Mouse (Mus musculus): ENCODE measurements around the gene Emilin1. TPM values are rescaled to one million over a fixed set of nuclear protein-coding genes. Genes with fewer than 3 reads are reported as not detected.

Emilin1 gene
- total and polyA plus RNA-seq, 2 experiments from 2014 or later, result 9.3 to 10.5 TPM

DNA sequence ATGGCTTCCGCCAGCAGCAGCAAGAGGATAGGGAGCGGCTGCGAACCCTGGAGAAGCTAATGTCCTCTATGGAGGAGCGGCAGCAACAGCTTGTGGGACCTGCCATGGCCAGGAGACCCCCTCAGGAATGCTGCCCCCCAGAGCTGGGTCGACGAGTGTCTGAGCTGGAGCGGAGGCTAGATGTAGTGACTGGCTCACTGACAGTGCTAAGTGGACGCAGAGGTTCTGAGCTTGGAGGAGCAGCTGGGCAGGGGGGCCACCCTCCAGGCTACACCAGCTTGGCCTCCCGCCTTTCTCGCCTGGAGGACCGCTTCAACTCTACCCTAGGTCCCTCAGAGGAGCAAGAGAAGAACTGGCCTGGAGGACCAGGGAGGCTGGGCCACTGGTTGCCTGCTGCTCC is 4.1 kb downstream of the Emilin1 start:
- DNase-seq (ENCODE audit: low spot score) (no peak), ATAC-seq (no peak)
- no peaks in the 10 kb centered on the region for H3K36me3 ChIP-seq (ENCODE audit: insufficient read depth, low read length)
- H3K9me3 ChIP-seq (ENCODE audit: low read length), result no peaks in the 10 kb centered on the region
- peaks cover 8% of the 10 kb centered on the region for H3K4me1 ChIP-seq (ENCODE audit: insufficient read depth, low read length)
- no peak for TF ChIP-seq CTCF (IDR thresholded peaks at IDR 0.05; ENCODE audit: low read depth)
- 89% methylated on average over 11 of the region's 11 CpGs for WGBS
- H3K27ac ChIP-seq, result no peak overlapping the region
- no peak overlapping the region for H3K9ac ChIP-seq (replicated peaks; ENCODE audit: low read length)
- H3K27me3 ChIP-seq (ENCODE audit: insufficient read depth, low read length), result no peaks in the 10 kb centered on the region
- H3K4me2 ChIP-seq (ENCODE audit: low read depth, low read length), result no peak overlapping the region
- no peak overlapping the region for H3K4me3 ChIP-seq (ENCODE audit: low read length)

DNA sequence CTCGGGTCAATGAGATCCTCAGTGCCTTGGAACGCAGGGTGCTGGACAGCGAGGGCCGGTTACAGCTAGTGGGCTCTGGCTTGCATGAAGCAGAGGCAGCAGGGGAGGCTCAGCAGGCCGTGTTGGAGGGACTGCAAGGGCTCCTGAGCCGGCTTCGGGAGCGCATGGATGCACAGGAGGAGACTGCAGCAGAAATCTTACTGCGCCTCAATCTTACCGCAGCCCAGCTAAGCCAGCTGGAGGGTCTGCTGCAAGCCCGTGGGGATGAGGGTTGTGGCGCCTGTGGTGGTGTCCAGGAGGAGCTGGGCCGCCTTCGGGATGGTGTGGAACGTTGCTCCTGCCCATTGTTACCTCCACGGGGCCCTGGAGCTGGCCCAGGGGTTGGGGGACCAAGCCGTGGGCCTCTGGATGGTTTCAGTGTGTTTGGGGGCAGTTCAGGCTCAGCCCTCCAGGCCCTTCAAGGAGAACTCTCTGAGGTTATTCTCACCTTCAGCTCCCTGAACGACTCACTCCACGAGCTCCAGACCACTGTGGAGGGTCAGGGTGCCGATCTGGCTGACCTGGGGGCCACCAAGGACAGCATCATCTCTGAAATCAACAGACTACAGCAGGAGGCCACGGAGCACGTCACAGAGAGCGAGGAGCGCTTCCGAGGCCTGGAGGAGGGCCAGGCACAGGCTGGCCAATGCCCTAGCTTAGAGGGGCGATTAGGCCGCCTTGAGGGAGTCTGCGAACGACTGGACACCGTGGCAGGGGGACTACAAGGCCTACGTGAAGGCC is 4.9 kb downstream of the Emilin1 start:
- ATAC-seq, result no peak
- H3K27me3 ChIP-seq (ENCODE audit: insufficient read depth, low read length), result no peaks in the 10 kb centered on the region
- 83% methylated on average over 31 of the region's 31 CpGs for WGBS
- no peak overlapping the region for H3K27ac ChIP-seq
- DNase-seq (ENCODE audit: low spot score), result no peak
- no peak for TF ChIP-seq CTCF (IDR thresholded peaks at IDR 0.05; ENCODE audit: low read depth)
- H3K4me1 ChIP-seq (ENCODE audit: insufficient read depth, low read length), result peaks cover 14% of the 10 kb centered on the region
- no peaks in the 10 kb centered on the region for H3K36me3 ChIP-seq (ENCODE audit: insufficient read depth, low read length)
- no peak overlapping the region for H3K4me3 ChIP-seq (ENCODE audit: low read length)
- H3K9ac ChIP-seq (replicated peaks; ENCODE audit: low read length), result no peak overlapping the region
- no peaks in the 10 kb centered on the region for H3K9me3 ChIP-seq (ENCODE audit: low read length)
- H3K4me2 ChIP-seq (ENCODE audit: low read depth, low read length), result no peak overlapping the region

DNA sequence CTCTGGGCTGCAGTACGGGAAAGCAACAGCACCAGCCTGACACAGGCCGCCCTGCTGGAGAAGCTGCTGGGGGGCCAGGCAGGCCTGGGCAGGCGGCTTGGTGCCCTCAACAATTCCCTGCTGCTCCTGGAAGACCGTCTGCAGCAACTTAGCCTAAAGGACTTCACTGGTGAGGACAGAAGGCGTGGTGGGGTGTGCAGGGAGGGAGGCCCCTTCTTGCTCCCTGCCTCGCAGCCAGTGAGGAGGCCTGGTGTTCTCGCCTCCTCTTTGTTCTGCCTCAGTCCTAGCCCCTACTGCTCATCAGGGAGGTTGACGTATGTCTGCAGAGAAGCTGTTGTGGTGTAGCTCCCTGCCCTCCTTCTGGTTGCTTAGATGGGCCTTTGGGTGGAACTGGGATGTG is 5.5 kb downstream of the Emilin1 start:
- Histone ChIP-seq H3K27ac (no peak overlapping the region), H3K4me2 (ENCODE audit: low read depth, low read length) (no peak overlapping the region), H3K4me3 (ENCODE audit: low read length) (no peak overlapping the region), H3K9me3 (ENCODE audit: low read length) (no peaks in the 10 kb centered on the region), H3K27me3 (ENCODE audit: insufficient read depth, low read length) (no peaks in the 10 kb centered on the region), H3K4me1 (ENCODE audit: insufficient read depth, low read length) (peaks cover 14% of the 10 kb centered on the region), H3K36me3 (ENCODE audit: insufficient read depth, low read length) (no peaks in the 10 kb centered on the region), H3K9ac (replicated peaks; ENCODE audit: low read length) (no peak overlapping the region)
- no peak for TF ChIP-seq CTCF (IDR thresholded peaks at IDR 0.05; ENCODE audit: low read depth)
- 85% methylated on average over 8 of the region's 8 CpGs for WGBS
- no peak for ATAC-seq
- DNase-seq (ENCODE audit: low spot score), result no peak

DNA sequence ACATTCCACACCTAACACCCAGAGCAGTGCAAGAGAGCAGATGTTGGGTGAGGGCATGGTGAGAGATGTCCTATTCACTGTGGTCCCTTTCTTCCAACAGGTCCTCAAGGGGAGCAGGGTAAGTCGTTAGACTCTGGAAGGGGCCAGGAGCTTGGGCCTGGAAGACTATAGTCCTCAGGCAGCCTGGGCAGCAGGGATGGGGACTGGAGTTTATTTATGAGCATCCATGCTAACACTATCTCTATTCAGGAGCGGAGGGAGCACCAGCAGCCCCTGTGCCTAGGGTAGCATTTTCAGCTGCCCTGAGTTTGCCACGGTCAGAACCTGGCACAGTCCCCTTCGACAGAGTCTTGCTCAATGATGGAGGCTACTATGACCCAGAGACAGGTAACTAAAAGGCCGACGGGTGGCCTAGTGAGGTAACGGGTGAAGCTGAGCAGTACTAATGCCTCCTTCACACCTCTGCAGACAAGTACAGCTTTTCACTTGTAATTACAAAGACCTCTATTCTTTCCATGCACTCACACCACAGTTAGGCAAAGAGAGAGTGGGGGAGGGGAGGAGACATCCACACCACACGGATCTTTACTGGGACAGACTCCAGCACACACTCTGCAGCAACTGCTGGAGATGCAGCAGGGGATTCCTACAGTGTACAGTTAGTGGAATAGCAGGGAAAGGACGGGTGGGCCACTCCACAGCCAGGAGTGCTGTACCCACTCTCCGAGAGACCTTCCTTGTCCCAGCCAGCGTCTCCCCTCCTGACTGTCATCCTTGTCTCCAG is 6.8 kb downstream of the Emilin1 start:
- Histone ChIP-seq H3K4me3 (ENCODE audit: low read length) (no peak overlapping the region), H3K27me3 (ENCODE audit: insufficient read depth, low read length) (no peaks in the 10 kb centered on the region), H3K4me1 (ENCODE audit: insufficient read depth, low read length) (peaks cover 14% of the 10 kb centered on the region), H3K36me3 (ENCODE audit: insufficient read depth, low read length) (no peaks in the 10 kb centered on the region), H3K4me2 (ENCODE audit: low read depth, low read length) (0 out of 2 replicates have a peak overlapping the region, but pooled peaks have one; percentile 5), H3K9ac (replicated peaks; ENCODE audit: low read length) (no peak overlapping the region), H3K27ac (no peak overlapping the region), H3K9me3 (ENCODE audit: low read length) (no peaks in the 10 kb centered on the region)
- no peak for TF ChIP-seq CTCF (IDR thresholded peaks at IDR 0.05; ENCODE audit: low read depth)
- WGBS, result 65% methylated on average over 11 of the region's 11 CpGs
- ATAC-seq, result no peak
- DNase-seq (ENCODE audit: low spot score), result no peak

DNA sequence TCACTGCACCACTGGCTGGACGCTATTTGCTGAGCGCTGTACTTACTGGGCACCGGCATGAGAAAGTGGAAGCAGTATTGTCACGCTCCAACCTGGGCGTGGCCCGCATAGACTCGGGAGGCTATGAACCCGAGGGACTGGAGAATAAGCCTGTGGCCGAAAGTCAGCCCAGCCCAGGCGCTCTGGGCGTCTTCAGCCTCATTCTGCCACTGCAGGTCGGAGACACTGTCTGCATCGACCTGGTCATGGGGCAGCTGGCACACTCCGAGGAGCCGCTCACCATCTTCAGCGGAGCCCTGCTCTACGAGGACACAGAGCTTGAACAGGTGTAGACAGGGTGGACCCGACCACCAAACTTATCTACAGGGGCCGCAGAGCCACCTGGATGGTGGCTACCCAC is 7.4 kb downstream of the Emilin1 start:
- Histone ChIP-seq H3K9ac (replicated peaks; ENCODE audit: low read length) (no peak overlapping the region), H3K27ac (no peak overlapping the region), H3K36me3 (ENCODE audit: insufficient read depth, low read length) (no peaks in the 10 kb centered on the region), H3K27me3 (ENCODE audit: insufficient read depth, low read length) (no peaks in the 10 kb centered on the region), H3K4me3 (ENCODE audit: low read length) (no peak overlapping the region), H3K4me2 (ENCODE audit: low read depth, low read length) (0 out of 2 replicates have a peak overlapping the region, but pooled peaks have one; percentile 5), H3K9me3 (ENCODE audit: low read length) (no peaks in the 10 kb centered on the region), H3K4me1 (ENCODE audit: insufficient read depth, low read length) (peaks cover 11% of the 10 kb centered on the region)
- DNase-seq (ENCODE audit: low spot score) (no peak), ATAC-seq (peak; percentile 6; the same call in 1 of the 2 replicates)
- TF ChIP-seq CTCF (IDR thresholded peaks at IDR 0.05; ENCODE audit: low read depth), result no peak
- 67% methylated on average over 19 of the region's 19 CpGs for WGBS

DNA sequence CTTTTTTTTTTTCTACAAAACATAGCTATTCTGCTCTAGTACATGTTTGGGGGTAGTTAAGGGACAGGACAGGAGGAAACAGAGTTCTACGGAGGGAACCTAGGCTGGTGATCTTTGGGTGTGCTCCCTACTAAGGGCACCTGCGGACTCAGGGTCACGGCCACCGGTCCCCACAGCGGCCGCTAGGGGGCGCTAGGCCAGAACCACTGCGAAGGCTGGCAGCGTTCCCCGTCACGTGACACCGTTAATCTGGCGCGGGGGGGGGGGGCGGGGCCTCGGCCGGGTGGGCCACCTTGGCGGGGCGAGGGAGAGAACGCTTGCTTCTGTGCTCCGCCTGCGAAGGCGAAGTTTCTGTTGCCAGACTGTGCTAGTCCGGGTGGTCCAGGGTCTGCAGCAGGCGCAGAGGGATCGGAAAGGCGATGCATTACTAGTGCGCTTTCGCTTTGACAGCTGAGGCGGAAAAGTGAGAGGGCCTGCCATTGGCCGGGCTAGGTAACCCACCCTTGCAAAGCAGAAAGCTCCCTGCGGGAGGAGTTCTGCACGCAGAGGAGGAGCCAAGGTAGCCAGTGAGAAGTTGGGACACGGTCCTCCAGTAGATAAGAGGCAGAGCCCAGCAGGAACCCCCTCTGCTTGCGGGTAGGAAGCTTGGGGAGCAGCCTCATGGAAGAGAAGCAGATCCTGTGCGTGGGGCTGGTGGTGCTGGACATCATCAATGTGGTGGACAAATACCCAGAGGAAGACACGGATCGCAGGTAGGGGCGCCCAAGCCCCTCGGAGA is 8.2 kb downstream of the Emilin1 start, which contains the start of gene Khk:
Gene Khk (plus strand): TSS at position 176 of the 778 bp plus-strand sequence.
- peak within 1 kb of the TSS; percentile 66 for H3K4me2 ChIP-seq (ENCODE audit: low read depth, low read length)
- ATAC-seq (peak; percentile 84), DNase-seq (ENCODE audit: low spot score) (peak; percentile 95)
- no peaks in the 10 kb centered on the region for H3K9me3 ChIP-seq (ENCODE audit: low read length)
- H3K4me3 ChIP-seq (ENCODE audit: low read length), result peak within 1 kb of the TSS; percentile 48
- no peaks in the 10 kb centered on the region for H3K27me3 ChIP-seq (ENCODE audit: insufficient read depth, low read length)
- H3K36me3 ChIP-seq (ENCODE audit: insufficient read depth, low read length), result no peaks in the 10 kb centered on the region
- TF ChIP-seq CTCF (IDR thresholded peaks at IDR 0.05; ENCODE audit: low read depth), result peak; percentile 89
- peak within 1 kb of the TSS; percentile 37 for H3K9ac ChIP-seq (replicated peaks; ENCODE audit: low read length)
- peaks cover 10% of the 10 kb centered on the region for H3K4me1 ChIP-seq (ENCODE audit: insufficient read depth, low read length)
- WGBS, result 2% methylated on average over 34 of the region's 40 CpGs
- H3K27ac ChIP-seq, result peak within 1 kb of the TSS; percentile 76
